Mouse (Mus musculus): Measurements from ENCODE around the gene Zcrb1.

GRCm38 (mm10) chr15:93397826-93398698, at the start of gene Zcrb1, which contains the start of gene Pphln1:
- TF ChIP-seq CTCF (conservative IDR thresholded peaks at IDR 0.05 in 1 of 2, IDR thresholded peaks at IDR 0.05 in 1 of 2; ENCODE audit: low read depth in 2 of 2, low read length in 2 of 2) (no peak), EP300 (IDR thresholded peaks at IDR 0.05; ENCODE audit: low read length) (no peak), RCOR1 (conservative IDR thresholded peaks at IDR 0.05; ENCODE audit: low read depth, low read length) (no peak), ZNF384 (IDR thresholded peaks at IDR 0.05; ENCODE audit: low read depth, low read length) (no peak), ZC3H11A (IDR thresholded peaks at IDR 0.05; ENCODE audit: low read depth, low read length) (no peak)

All from CH12.LX (cell line).